Mouse (Mus musculus) CH12.LX (cell line): ENCODE results near the gene Il17re.

ENCODE experiments used
- CTCF ChIP-seq, 2 experiments: IDR thresholded peaks in 1 of 2; conservative IDR thresholded peaks in 1 of 2; 2 replicates each; pipeline ENCODE4 v1.5.1; 2011 to 2012; ENCODE audit warnings: low read depth in 2 of 2, low read length in 2 of 2, improper control_type of control experiment in 1 of 2, inconsistent platforms in 1 of 2, mild to moderate bottlenecking in 1 of 2, moderate library complexity in 1 of 2
- MEF2A ChIP-seq: IDR thresholded peaks from 2 replicates; pipeline ENCODE4 v1.6.1; 2014; ENCODE audit warnings: low read depth, mild to moderate bottlenecking, inconsistent platforms, low read length, improper control_type of control experiment, borderline replicate concordance
- POLR2A ChIP-seq: IDR thresholded peaks from 2 replicates; pipeline ENCODE4 v1.6.1; 2011; ENCODE audit warnings: low read depth, mild to moderate bottlenecking, improper control_type of control experiment, low read length
- POLR2AphosphoS2 ChIP-seq: IDR thresholded peaks from 2 replicates; pipeline ENCODE4 v1.6.1; 2011; ENCODE audit warnings: low read depth, low read length, improper control_type of control experiment
- ZC3H11A ChIP-seq: IDR thresholded peaks from 2 replicates; pipeline ENCODE4 v1.6.1; 2012; ENCODE audit warnings: low read depth, mild to moderate bottlenecking, inconsistent platforms, low read length, improper control_type of control experiment

DNA sequence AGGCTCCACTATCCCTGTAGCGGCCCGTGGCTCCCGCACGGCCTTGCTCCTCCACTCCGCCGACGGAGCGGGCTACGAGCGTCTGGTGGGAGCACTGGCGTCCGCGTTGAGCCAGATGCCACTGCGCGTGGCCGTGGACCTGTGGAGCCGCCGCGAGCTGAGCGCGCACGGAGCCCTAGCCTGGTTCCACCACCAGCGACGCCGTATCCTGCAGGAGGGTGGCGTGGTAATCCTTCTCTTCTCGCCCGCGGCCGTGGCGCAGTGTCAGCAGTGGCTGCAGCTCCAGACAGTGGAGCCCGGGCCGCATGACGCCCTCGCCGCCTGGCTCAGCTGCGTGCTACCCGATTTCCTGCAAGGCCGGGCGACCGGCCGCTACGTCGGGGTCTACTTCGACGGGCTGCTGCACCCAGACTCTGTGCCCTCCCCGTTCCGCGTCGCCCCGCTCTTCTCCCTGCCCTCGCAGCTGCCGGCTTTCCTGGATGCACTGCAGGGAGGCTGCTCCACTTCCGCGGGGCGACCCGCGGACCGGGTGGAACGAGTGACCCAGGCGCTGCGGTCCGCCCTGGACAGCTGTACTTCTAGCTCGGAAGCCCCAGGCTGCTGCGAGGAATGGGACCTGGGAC lies 24.3 kb downstream of the Il17re start:
- no peak for TF ChIP-seq POLR2A
- no peak for TF ChIP-seq POLR2AphosphoS2
- TF ChIP-seq CTCF (conservative IDR thresholded peaks at IDR 0.05 in 1 of 2, IDR thresholded peaks at IDR 0.05 in 1 of 2; ENCODE audit: low read depth in 2 of 2, low read length in 2 of 2): no peak
- TF ChIP-seq ZC3H11A: no peak
- TF ChIP-seq MEF2A: no peak
